Mouse (Mus musculus) urinary bladder, postnatal 14 days (tissue): Measurements from ENCODE around the gene Myl10.
"Not testable (repeated sequence)": the region's sequence is repeated elsewhere in the genome, so short reads cannot be mapped to it uniquely, and the experiment has no call there.

ENCODE experiments used
- DNase-seq: peaks from one replicate; pipeline ENCODE4 v3.0.0; 2021; ENCODE audit warnings: low spot score

Gene Myl10

DNA sequence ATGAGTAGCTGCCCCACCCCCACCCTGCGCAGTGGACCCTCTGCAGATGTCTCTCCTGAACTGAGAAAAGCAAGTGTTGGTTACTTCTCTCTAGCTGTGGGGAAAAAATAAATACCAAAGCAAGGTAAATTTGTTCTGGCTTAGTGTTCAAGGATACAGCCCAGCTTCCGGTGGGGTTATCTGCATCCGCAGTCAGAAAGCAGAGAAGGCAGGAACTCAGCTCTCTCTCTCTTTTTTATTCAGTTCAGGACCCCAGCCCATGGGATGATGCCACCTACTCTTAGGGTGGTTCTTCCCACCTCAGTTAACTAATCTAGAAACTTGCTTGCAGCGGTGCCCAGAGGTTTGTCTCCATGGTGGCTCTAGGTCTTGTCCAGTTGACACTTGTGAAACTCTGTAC lies at the start of gene Myl10:
TSS of gene Myl10 (plus strand) at position 363 of the 400 bp plus-strand sequence.
- DNase-seq: no peak

DNA sequence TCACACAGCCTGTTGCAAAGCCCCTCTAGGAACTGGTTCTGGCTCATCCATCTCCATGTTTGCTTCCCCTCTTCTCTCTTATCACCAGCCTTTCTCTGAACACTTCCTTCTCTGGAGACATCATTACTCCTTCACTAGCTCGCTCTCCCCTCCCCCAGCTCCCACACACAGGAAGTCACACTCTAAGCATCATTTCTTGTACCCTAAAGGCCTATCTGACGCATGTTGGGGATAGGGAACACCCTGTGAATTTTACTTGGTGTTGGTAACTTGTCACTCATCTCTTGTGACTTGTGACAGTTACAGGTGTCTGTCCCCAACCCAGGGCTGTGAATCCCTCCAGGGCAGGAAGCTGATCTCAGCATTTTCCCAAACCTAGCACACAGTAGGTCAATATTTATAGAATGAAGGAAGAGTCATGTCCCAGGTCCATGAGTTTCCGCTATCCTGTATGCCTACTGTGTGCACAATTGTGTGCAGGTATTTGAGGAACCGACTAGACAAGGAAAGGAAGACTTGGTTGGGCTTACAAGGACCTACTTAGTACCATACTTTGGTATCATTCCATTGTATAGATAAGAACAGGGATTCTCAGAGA lies 46.1 kb upstream of the Myl10 start:
- DNase-seq: no peak

DNA sequence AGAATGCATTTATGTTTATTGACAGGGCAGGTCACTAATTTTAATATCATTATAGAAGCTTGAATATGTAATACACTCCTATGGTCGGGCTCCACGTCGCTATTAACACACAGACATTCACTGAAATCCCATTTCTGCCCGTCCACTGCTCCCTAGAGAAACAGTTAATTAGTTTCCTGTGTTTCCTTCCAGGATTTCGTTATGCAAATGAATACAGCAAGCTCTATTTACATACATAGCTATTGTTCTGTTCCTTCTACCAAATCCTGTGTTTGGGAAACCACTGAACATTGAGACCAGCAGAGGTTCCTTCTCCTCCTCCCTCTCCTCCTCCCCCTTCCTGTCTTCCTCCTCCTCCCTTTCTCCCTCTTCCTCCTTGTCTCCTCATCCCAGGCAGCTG lies 43.9 kb upstream of the Myl10 start:
- DNase-seq: no peak

DNA sequence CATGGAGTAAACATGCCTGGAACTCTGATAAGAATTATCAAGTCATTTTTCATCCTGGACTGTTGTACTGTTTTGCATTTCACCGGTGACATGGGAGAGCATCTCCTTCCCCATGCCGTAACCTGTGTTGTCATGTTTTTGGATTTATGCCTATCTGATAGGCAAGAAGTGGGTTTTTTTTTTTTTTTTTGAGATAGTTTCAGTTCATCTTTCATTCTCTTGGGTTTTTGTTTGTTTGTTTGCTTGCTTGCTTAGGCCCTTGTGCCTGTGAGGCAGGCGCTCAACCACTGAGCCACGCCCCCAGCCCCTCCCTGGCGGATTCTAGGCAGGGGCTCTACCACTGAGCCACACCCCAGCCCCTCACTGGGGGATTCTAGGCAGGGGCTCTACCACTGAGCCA lies 43.3 kb upstream of the Myl10 start:
- DNase-seq: no peak

DNA sequence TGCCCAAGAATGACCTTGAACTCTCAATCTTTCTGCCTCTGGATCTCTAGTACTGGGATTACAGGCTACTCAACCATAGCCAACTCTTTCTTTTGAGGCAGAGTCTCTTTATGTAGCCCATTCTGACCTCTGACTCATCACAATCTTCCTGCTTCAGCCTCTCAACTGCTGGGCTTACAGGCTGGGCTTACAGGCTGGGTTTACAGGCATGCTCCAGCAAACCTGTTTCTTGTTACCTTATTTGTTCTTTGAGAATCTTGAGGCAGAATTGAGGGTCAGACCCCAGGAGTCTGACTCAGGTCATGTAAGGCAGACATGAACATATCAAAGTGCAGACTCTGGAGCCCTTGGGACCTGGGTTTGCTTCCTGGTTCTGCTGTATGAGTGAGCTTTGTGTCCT lies 38.5 kb upstream of the Myl10 start:
- DNase-seq: no peak

DNA sequence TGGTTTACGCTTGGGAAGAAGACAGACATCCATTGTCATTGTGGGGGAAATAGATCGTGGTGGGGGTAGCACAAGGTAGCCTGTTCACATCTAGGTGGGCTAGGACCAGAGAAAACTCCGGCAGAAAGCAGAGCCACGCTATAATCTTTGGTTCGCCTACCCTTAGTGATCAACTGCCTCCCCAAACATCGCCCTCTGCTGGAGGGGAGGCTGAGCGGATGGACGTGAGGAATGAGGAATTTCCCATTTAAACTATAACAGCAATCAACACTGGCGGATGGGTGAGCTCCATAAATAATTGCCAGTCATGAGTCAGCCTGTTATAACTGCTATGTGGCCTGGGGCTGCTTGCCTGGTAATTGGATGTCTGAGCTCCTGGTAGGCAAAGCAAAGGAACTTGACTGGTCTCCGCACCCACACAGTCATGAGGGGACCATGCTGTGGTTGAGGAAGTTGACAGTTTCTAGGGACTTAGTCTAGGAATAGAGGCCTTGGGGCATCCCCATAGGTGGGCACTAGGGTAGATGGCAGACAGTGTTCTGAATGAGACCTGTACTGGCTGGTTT lies 36.0 kb upstream of the Myl10 start:
- no peak for DNase-seq

DNA sequence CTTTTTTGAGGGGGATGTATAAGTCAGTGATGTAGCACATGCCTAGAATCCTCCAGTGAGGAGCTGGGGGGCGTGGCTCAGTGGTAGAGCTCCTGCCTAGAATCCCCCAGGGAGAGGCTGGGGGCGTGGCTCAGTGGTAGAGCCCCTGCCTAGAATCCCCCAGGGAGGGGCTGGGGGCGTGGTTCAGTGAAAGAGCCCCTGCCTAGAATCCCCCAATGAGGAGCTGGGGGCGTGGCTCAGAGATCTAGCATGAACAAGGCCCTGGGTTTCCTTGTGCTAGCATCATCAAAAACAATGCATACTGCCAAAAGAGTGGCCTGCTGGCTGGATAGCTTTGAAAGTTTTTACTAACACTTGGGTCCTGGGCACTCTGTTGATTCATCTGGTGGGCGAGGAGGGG lies 32.2 kb upstream of the Myl10 start:
- not testable (repeated sequence) for DNase-seq

DNA sequence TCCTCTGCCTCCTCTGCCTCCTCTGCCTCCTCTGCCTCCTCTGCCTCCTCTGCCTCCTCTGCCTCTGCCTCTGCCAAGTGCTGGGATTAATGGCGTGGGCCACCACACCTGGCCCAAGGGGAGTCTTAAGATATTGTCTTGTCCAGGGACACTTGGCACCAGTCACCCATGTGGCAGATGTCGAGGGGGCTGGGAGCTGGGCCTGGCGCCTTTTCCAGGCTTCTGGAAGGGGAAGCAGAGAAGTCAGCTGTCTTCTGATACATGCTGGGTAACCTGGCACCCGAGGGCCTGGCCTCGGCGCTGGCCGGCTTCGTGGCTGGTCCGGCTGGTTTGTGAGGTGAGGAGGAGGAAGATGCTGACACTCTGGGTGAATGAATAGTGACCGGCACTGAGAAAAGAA lies 30.7 kb upstream of the Myl10 start:
- DNase-seq: no peak

DNA sequence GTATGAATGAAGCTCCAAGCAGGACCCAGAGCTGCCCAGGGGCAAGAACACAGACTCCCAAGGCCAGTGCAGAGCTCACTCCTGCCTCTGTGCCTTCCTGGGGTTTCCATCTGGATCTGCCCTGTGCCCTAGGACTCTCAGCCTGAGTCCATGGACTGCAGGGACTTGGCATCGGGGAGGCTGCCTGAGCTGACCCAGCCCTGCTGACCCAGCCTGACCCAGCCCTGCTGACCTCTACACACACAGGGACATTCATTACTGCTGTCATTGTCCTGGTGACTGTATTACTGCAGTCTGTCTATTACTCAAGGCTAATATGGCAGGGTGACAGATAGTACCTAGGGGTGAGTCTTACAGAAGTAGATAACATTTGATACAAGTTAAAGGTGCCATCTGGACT lies 30.1 kb upstream of the Myl10 start:
- no peak for DNase-seq

DNA sequence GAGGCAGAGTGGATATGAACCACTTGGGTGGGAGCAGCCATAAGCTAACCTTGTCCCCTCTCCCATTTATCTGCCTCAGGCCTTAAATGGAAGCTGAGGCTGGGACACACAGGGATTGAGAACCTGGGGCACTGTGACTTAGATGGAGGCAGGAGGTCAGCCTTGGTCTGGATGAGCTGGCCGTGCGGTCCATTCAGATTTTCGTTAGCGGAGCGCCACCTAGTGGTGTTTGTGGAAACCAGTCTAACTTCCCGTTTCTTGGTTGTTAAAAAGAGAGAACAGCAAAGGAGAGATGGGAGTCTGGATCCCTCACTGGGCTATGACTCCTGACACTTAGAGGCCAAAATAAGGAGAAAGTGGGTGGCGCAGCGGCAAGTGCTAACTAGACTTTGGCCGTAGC lies 28.4 kb upstream of the Myl10 start:
- peak; percentile 84 for DNase-seq

DNA sequence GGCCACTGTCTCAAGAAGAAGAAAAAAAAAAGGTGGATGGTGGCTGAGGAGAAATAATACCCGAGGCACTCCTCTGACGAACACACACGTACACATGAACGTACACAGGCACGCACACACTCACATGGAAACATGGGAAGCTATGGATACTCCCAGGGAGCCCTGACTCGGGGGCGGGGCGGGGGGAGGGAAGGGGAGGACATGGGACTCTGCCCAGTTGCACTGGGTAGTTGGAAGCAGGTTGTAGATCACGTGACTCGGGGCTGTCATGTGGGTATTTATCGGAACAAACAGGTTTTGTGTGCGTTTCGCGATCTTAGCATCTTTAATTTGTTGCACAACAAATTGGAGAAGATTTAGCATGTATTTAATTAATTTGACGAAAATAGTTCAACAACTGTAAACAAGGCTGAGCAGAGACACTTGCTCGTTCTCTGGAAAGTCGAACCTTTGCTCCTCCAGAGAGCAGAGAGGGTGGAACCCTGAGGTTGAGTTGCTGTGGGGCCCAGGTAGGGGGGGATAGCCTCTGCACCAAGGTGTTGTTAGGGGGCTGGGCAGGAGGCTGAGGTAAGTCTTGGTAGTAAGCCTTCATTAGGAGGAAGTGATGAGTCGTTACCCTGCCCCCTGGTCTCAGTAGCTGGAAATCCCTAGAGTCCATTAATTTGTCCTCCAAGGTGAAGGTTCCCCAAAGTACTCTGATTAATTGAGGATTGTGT lies 16.5 kb upstream of the Myl10 start:
- no peak for DNase-seq

DNA sequence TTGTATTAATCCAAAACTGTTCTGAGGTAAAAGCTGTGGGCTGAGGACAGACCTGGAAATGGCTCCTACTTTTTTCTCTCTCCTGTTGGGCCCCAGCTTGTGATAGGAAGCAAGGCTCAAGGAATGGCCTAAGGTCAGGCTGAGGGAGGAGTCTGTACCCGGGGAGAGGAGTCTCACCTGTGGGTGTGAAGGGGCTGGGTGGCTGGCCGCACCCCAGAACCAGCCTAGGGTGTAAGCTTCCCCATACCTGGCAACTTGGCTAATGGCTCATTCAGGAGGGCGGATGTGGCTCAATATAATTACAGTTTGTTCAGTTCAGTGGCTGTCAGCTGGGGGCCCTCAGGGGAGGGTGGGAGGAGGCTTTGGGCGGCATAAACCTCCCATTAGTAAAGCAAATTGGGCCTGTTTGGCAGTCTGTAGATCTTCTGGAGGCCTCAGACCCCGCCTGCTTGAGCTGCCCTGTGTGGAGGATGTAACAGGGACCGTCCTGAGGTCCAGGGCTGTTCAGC lies 14.1 kb upstream of the Myl10 start:
- DNase-seq: no peak

DNA sequence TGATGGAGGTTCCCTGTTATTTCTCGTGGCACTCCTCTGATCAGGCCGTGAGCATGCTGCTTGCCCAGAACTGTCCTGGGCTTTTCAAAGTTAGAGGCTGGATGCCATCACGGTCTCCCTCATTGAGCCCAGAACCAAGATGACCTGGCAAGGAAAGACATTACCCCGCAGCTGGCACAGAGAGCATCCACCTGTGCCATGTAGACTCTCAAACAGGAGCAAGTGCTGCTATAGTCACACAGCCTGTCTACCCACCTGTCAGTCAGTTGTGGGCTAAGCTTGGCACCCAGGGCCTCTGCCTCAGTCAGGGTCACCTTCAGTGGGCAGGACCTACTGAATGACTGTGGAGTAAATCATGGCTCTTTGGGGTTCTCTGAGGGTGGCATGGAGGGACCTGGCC lies 6.6 kb upstream of the Myl10 start:
- DNase-seq: no peak

DNA sequence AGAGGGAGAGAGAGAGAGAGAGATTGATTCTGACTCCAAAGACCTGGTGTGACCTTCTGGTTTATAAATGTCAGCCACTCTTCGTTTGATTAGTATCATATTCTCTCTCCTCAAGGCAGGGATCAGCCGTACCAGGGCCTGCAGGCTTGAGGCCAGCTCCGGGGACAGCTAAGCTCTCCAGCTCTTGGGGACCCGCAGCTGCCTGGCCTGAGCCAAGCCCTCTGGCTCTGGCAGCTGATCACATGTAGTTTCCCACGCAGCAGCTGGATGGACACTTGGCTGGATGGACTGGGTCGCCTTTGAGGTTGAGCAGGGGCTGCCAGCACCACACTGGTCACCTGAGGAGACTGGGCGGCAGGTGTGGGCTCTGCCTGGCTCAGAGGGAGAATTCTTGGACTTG lies 5.4 kb upstream of the Myl10 start:
- no peak for DNase-seq

DNA sequence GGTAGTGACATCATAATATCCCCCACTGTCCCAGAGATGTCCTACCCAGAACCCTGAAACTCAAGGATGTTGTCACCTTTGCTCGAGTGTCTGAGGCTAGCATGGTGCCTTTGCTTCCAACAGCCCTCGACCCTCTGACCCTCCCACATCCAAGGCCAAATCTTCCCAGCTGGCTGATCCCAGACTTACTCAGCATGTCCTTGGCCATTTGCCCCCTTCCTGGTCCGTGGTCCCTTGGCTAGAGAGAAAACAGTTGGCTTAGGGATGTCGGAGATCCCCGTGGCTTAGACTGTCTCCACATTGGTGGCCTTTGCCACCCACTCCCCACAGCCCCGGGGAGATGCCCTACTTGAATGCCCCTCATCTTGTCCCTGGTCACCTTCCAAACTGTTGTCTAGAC lies 4.1 kb upstream of the Myl10 start:
- no peak for DNase-seq

DNA sequence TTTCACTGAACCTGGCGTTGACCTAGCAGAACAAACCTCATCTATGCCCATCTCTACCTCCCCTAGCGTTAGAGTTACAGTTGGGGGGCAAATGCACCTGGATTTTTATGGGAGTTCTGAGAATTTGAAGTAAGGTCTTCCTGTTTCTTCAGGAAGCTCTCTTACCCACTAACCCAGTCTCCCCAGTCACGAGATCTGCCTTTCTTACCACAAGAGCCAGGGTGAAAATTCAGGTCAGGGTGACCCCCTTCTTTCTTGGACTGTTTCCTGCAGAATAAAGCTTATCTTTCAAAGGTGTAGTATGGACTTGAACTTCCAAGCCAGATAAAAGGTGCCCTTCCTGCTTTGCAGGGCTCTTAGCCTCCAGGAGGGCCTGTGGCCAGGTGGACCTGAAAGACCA lies 1.8 kb upstream of the Myl10 start:
- DNase-seq: no peak

DNA sequence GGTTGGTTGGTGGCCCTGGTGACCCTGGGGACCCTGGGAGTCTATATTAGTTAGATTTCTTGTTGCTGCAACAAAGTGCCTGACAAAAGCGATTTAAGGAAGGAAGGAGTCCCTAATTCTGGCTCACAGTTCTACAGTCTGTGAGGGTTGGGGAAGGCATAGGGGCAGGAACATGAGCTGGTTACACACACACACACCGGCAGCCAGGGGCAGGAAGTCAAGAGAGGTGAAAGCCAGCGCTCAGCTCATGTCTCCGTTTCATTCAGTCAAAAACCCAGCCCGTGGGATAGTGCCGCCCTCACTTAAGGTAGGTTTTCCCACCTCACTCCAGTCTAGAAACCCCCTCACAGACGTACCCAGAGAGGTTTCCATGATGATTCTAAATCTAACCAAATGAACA lies 472 bp downstream of the Myl10 start:
- no peak for DNase-seq

DNA sequence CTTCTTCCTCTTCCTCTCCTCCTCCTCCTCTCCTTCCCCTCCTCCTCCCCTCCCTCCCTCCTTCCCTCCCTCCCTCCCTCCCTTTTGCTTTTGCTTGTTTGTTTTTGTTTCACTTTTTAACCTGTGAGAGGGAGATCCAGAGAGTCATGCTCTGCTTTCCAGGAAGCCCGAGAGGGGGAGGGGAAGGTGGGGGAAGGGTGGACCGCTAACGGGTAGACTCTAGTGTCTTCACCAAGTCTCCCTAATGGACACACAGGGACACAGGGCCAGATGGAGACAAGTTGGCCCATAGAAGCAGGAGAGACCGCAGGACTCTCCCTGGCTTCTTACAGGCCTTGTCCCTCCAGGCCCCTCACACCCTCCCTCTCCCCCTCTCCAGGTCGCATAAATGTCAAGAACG lies 2.0 kb downstream of the Myl10 start:
- no peak for DNase-seq

DNA sequence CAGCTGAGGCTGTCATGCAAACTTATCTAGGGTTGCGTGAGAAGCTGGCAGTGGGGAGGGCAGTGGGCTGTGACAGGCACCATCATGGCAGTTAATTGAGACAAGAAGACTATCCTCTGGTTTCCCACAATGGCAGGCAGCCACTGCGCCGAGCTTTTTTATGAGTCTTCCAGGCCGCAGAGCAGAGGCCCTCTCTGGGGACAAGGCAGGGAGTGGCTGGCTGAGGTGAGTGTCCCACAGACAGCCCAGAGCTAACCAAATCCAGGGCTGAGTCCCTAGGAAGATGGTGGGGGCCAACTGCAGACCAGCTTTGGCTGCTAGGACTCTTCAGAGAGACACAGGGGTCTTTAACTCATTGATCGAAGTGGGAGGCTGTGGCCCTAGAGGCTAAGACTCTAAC lies 3.6 kb downstream of the Myl10 start:
- DNase-seq: no peak

DNA sequence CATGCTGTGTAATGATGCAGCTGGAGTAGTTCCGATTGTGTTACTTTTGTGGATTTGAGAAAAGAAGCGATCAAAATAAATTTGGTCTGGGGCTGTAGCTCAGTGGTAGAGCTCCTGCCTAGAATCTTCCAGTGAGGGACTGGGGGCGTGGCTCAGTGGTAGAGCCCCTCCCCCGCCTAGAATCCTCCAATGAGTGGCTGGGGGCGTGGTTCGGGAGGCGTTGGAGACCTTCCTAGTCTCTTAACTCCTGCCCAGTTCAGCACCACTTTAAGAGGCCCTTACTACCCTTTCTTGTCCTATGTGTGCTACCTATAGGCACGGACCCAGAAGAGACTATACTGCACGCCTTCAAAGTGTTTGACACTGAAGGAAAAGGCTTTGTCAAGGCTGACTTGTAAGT lies 4.7 kb downstream of the Myl10 start:
- DNase-seq: no peak

DNA sequence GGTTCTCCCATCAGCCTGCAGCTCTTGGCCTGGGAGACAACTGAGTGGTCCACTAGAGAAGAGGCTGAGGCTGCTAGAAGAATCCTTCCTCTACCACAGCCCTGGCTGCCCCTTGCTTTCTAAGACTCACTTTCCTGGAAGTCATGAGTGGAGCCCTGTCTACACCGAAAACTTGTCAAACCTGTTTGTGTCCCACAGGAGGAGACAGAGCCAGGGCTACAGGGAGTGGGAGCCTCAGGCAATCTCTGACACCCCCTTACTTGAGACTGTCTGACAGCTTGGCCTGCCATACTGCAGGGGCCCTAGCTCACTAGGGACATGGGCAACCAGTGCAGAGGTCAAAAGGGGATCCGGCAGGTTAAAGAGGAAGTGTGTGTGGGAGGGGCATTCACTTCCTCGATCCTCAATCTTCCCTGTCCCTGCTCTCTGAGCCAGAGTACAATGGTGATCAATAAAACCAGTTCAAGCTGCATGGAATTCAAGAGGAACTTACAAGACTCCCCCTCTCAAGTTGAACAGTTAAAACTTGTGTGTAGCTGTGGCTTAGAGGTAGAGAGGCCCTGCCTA lies 9.3 kb downstream of the Myl10 start:
- peak; percentile 63 for DNase-seq

DNA sequence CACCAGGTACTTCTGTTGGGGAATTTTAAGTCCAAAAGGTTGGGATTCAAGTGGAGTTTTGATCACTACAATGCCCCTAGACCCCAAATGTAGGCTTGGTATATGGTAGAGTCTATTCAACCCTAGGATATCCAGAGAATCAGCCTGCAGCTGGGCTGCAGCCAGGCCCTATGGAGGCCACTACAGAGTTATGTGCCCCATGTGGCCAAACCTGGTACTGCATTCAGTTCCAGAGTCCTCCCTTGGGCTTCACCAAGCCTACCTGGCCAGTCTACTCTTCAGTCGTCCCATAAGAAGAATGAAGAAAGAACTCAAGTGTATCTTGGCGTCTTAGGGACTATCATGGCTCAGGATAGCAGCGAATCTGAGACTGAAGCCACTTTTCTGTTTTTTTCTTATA lies 10.8 kb downstream of the Myl10 start:
- peak; percentile 88 for DNase-seq

DNA sequence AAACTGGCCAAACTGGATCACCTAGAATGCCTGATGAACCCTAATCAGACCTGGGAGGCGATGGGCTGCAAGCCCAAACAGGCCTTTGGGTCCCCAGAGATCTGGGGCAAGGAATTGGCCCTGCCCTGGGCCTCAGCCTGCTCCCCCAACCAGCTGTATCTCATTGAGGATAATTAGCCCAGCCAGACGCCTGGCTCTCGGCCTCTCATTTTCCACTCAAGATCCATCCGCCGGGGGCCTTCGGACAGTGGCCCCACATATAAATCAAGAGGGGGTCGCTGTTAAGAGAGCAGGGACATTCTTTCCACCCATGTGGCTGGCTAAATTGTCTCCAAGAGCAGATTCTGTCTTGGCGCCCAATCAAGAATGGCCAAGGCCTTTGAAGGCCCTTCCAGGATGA lies 11.2 kb downstream of the Myl10 start:
- DNase-seq: peak; percentile 54
